Mouse (Mus musculus) liver, embryonic 12.5 days (tissue): ENCODE results near the gene 4930572O03Rik. TPM values are rescaled to one million over a fixed set of nuclear protein-coding genes. Genes with fewer than 3 reads are reported as not detected.
"Not testable (repeated sequence)": the region's sequence is repeated elsewhere in the genome, so short reads cannot be mapped to it uniquely, and the experiment has no call there.

Experiments
- ATAC-seq: fragments of 200-750 bp; cut with Nextera tagmentation; 2 replicates; pipeline ENCODE4 v1.8.0; 2017; ENCODE audit warnings: moderate number of reproducible peaks, mild to moderate bottlenecking, moderate library complexity
- H3K27ac ChIP-seq: fragments of 300-500 bp; sonication (generic); 2 replicates; pipeline ENCODE4 v1.5.1; 2016; ENCODE audit warnings: mild to moderate bottlenecking
- H3K27me3 ChIP-seq: fragments of 300-500 bp; sonication (generic); replicated peaks from 2 replicates; pipeline ENCODE4 v1.6.1; 2016; ENCODE audit warnings: mild to moderate bottlenecking, moderate library complexity
- H3K36me3 ChIP-seq: fragments of 300-500 bp; sonication (generic); 2 replicates; pipeline ENCODE4 v1.6.1; 2016; ENCODE audit warnings: mild to moderate bottlenecking, moderate library complexity
- H3K4me1 ChIP-seq: fragments of 300-500 bp; sonication (generic); 2 replicates; pipeline ENCODE4 v1.6.1; 2016
- H3K4me2 ChIP-seq: fragments of 300-500 bp; sonication (generic); 2 replicates; pipeline ENCODE4 v1.6.1; 2016; ENCODE audit warnings: mild to moderate bottlenecking, moderate library complexity
- H3K4me3 ChIP-seq: fragments of 300-500 bp; sonication (generic); 2 replicates; pipeline ENCODE4 v1.5.1; 2016; ENCODE audit warnings: mild to moderate bottlenecking, moderate library complexity
- H3K9ac ChIP-seq: fragments of 300-500 bp; sonication (generic); 2 replicates; pipeline ENCODE4 v1.6.1; 2016; ENCODE audit warnings: mild to moderate bottlenecking, moderate library complexity
- H3K9me3 ChIP-seq: fragments of 300-500 bp; sonication (generic); replicated peaks from 2 replicates; pipeline ENCODE4 v1.6.1; 2016; ENCODE audit warnings: mild to moderate bottlenecking, moderate library complexity
- WGBS: fragments of 180-500 bp; shearing (Covaris S2); methylation state at CpG from one replicate; pipeline ENCODE4 v1.1.7; 2016; ENCODE audit not compliant: insufficient replicate concordance; 5-methylcytosine and 5-hydroxymethylcytosine counted together
- polyA plus RNA-seq: library from polyadenylated mRNA; unstranded; fragments of >200 nt; fragmentation: Nextera tagmentation; extraction: Ambion mirVana; gene quantifications from 2 replicates; pipeline ENCODE4 v1.2.1, GENCODE M21; 2016

Gene 4930572O03Rik
- not detected in 2 replicates for polyA plus RNA-seq

GRCm38 (mm10) chr5:15656959-15657358 is at the start of gene 4930572O03Rik:
Gene 4930572O03Rik (minus strand): TSS chr5:15657059.
- WGBS: 36% methylated on average over 1 of the region's 1 CpGs
- not testable (repeated sequence) for H3K27ac ChIP-seq, H3K4me2 ChIP-seq, ATAC-seq, H3K4me3 ChIP-seq, H3K9ac ChIP-seq, H3K4me1 ChIP-seq, H3K27me3 ChIP-seq, H3K36me3 ChIP-seq, H3K9me3 ChIP-seq

GRCm38 (mm10) chr5:15702891-15703290 is 46.0 kb upstream of the 4930572O03Rik start:
- ATAC-seq, H3K27me3 ChIP-seq, H3K9ac ChIP-seq, H3K4me3 ChIP-seq, H3K36me3 ChIP-seq, H3K4me2 ChIP-seq, H3K27ac ChIP-seq, H3K4me1 ChIP-seq, H3K9me3 ChIP-seq: not testable (repeated sequence)
- WGBS: 18% methylated on average over 5 of the region's 5 CpGs

GRCm38 (mm10) chr5:15697719-15698118 is 40.9 kb upstream of the 4930572O03Rik start:
- H3K9me3 ChIP-seq, H3K27me3 ChIP-seq, H3K9ac ChIP-seq, H3K4me1 ChIP-seq, H3K4me3 ChIP-seq, H3K36me3 ChIP-seq, H3K4me2 ChIP-seq, ATAC-seq, H3K27ac ChIP-seq: not testable (repeated sequence)
- 20% methylated on average over 2 of the region's 2 CpGs for WGBS

- H3K9me3 ChIP-seq: peaks cover 11% of the 10 kb centered on the region; the same call in 1 of the 2 replicates
- H3K9ac ChIP-seq, H3K27me3 ChIP-seq, H3K4me1 ChIP-seq, H3K36me3 ChIP-seq, H3K27ac ChIP-seq, H3K4me3 ChIP-seq, ATAC-seq, H3K4me2 ChIP-seq: not testable (repeated sequence)
- WGBS: 58% methylated on average over 4 of the region's 4 CpGs
These were observed 35.0 kb upstream of the 4930572O03Rik start for GRCm38 (mm10) chr5:15691849-15692248.

- not testable (repeated sequence) for H3K27ac ChIP-seq, H3K4me2 ChIP-seq, H3K9ac ChIP-seq, H3K36me3 ChIP-seq, H3K27me3 ChIP-seq, H3K4me1 ChIP-seq, H3K4me3 ChIP-seq
- WGBS: 58% methylated on average over 4 of the region's 4 CpGs
- H3K9me3 ChIP-seq: peaks cover 14% of the 10 kb centered on the region; the same call in 1 of the 2 replicates
- 0 out of 2 replicates have a peak, but pooled peaks have one; percentile 15 for ATAC-seq
These were observed 34.0 kb upstream of the 4930572O03Rik start for GRCm38 (mm10) chr5:15690822-15691221.

GRCm38 (mm10) chr5:15689659-15690213 is 32.9 kb upstream of the 4930572O03Rik start:
- not testable (repeated sequence) for H3K4me2 ChIP-seq, H3K4me1 ChIP-seq, H3K36me3 ChIP-seq, H3K4me3 ChIP-seq, H3K27ac ChIP-seq, H3K27me3 ChIP-seq, H3K9ac ChIP-seq
- WGBS: 51% methylated on average over 5 of the region's 6 CpGs
- ATAC-seq: peak; percentile 72
- H3K9me3 ChIP-seq: peaks cover 14% of the 10 kb centered on the region; the same call in 1 of the 2 replicates

- not testable (repeated sequence) for H3K4me3 ChIP-seq, H3K4me1 ChIP-seq, H3K9ac ChIP-seq, H3K4me2 ChIP-seq, H3K27ac ChIP-seq, H3K36me3 ChIP-seq, H3K27me3 ChIP-seq
- 44% methylated on average over 4 of the region's 4 CpGs for WGBS
- peak; percentile 71 for ATAC-seq
- peaks cover 14% of the 10 kb centered on the region; the same call in 1 of the 2 replicates for H3K9me3 ChIP-seq
These were observed 32.2 kb upstream of the 4930572O03Rik start for GRCm38 (mm10) chr5:15688874-15689658.

GRCm38 (mm10) chr5:15681301-15682035 is 24.6 kb upstream of the 4930572O03Rik start:
- H3K27me3 ChIP-seq, H3K27ac ChIP-seq, ATAC-seq, H3K4me3 ChIP-seq, H3K4me1 ChIP-seq, H3K4me2 ChIP-seq, H3K9me3 ChIP-seq, H3K36me3 ChIP-seq, H3K9ac ChIP-seq: not testable (repeated sequence)
- 73% methylated on average over 8 of the region's 10 CpGs for WGBS

GRCm38 (mm10) chr5:15679980-15680949 is 23.4 kb upstream of the 4930572O03Rik start:
- H3K27ac ChIP-seq, H3K36me3 ChIP-seq, H3K4me2 ChIP-seq, H3K9me3 ChIP-seq, H3K4me3 ChIP-seq, H3K9ac ChIP-seq, H3K27me3 ChIP-seq, H3K4me1 ChIP-seq: not testable (repeated sequence)
- peak; percentile 60 for ATAC-seq
- 53% methylated on average over 13 of the region's 13 CpGs for WGBS

GRCm38 (mm10) chr5:15678907-15679306 is 22.0 kb upstream of the 4930572O03Rik start:
- WGBS: 54% methylated on average over 2 of the region's 2 CpGs

GRCm38 (mm10) chr5:15677750-15678149 is 20.9 kb upstream of the 4930572O03Rik start:
- not testable (repeated sequence) for H3K36me3 ChIP-seq, H3K4me1 ChIP-seq, H3K4me2 ChIP-seq, H3K4me3 ChIP-seq, H3K9me3 ChIP-seq, H3K27me3 ChIP-seq, H3K9ac ChIP-seq, H3K27ac ChIP-seq
- peak; percentile 64; the same call in 1 of the 2 replicates for ATAC-seq
- WGBS: 71% methylated on average over 4 of the region's 4 CpGs

More at GRCm38 (mm10) chr5:15678907-15679306, 22.0 kb upstream of the 4930572O03Rik start:
- not testable (repeated sequence) for H3K27me3 ChIP-seq, H3K9me3 ChIP-seq, H3K4me1 ChIP-seq, H3K27ac ChIP-seq, H3K4me2 ChIP-seq, H3K4me3 ChIP-seq, H3K36me3 ChIP-seq, ATAC-seq, H3K9ac ChIP-seq
